28 mouse cellular contexts compared by ENCODE assay signal in the genomic region with DNA sequence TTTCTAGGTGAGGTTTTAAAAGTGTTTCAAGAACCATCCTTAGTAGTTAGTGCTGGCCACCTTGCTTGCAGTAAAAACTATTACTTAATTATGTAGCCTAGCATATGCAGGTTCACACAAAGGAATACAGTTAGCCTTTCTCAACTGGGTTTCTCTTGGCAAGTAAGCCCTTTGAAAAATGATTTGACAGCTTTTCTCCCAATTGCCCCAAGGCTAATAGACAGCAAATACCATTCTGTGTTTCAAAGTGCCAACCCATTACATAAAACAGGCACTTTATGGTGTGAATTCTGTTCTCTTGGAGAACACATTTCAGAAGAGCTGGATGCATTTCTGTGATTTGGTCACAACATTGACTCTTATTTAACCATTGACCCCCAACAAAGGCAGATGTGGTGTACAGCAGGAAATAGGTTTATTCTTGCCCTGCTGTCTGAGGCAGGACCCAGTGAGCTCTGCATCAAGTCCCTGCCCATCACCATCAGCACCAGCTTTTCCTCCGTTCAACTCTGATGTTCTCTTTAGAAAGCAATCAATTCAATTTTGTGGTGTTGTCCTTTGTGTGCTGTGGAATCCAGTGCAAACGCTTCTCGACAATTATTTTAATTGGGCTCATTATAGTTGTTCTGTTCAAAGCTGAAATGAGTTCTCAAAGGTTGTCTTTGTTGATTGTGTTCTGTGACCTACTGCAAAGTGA.
A peak's percentile ranks its signal among the peaks of the same experiment; 100 is the strongest.
DNase-seq lines count a peak whose midpoint lies in the region; ATAC-seq and TF ChIP-seq lines count a peak whose summit lies in the region.
"Had no signal": no experiment of that assay in that cellular context is flagged by ENCODE, and none has a peak within 500 bp of the region (broad histone marks: within the 10 kb centered on the region; RNA-seq: fewer than 3 reads in every experiment).

No protein-coding gene starts in this region.

- peak overlapping the region; percentile 22; the same call in 1 of the 2 replicates for H3K27ac ChIP-seq in forebrain, embryonic 14.5 days (ENCODE audit: low read depth, low read length)
- no peak overlapping the region for H3K27ac ChIP-seq in forebrain, embryonic 10.5 days
- H3K27ac ChIP-seq in hindbrain, embryonic 16.5 days (ENCODE audit: low read depth, low read length), result peak overlapping the region; percentile 48; the same call in 1 of the 2 replicates
- no peak overlapping the region for H3K27ac ChIP-seq in hindbrain, postnatal 0 days
- H3K27ac ChIP-seq: embryonic facial prominence, embryonic 13.5 days; gastrocnemius, adult 2 months; heart, embryonic 13.5 days; limb, embryonic 10.5 days; limb, embryonic 15.5 days; liver, embryonic 14.5 days; midbrain, embryonic 12.5 days; neural tube, embryonic 13.5 days had no signal

- no peak overlapping the region for H3K9ac ChIP-seq in forebrain, embryonic 14.5 days (ENCODE audit: low read length)
- H3K9ac ChIP-seq in hindbrain, embryonic 16.5 days (ENCODE audit: low read depth, low read length), result no peak overlapping the region
- no peak overlapping the region for H3K9ac ChIP-seq in hindbrain, postnatal 0 days (replicated peaks; ENCODE audit: low read length)
- H3K9ac ChIP-seq: embryonic facial prominence, embryonic 13.5 days; heart, embryonic 13.5 days; limb, embryonic 15.5 days; liver, embryonic 14.5 days; lung, embryonic 14.5 days; midbrain, embryonic 12.5 days; neural tube, embryonic 13.5 days had no signal

- no peaks in the 10 kb centered on the region for H3K36me3 ChIP-seq in forebrain, embryonic 14.5 days (ENCODE audit: control insufficient read depth, insufficient read depth, low read length)
- H3K36me3 ChIP-seq in forebrain, embryonic 10.5 days (replicated peaks), result no peaks in the 10 kb centered on the region
- H3K36me3 ChIP-seq in hindbrain, embryonic 16.5 days (ENCODE audit: control insufficient read depth, insufficient read depth, low read length), result no peaks in the 10 kb centered on the region
- no peaks in the 10 kb centered on the region for H3K36me3 ChIP-seq in hindbrain, postnatal 0 days (ENCODE audit: insufficient read depth, low read length)
- H3K36me3 ChIP-seq: embryonic facial prominence, embryonic 13.5 days; G1E; heart, embryonic 13.5 days; limb, embryonic 10.5 days; limb, embryonic 15.5 days; midbrain, embryonic 12.5 days; neural tube, embryonic 13.5 days had no signal

- H3K4me3 ChIP-seq in forebrain, embryonic 14.5 days (ENCODE audit: low read depth, low read length), result no peak overlapping the region
- H3K4me3 ChIP-seq in forebrain, embryonic 10.5 days, result no peak overlapping the region
- no peak overlapping the region for H3K4me3 ChIP-seq in hindbrain, embryonic 16.5 days (ENCODE audit: low read length)
- H3K4me3 ChIP-seq in hindbrain, postnatal 0 days (ENCODE audit: low read length), result no peak overlapping the region
- H3K4me3 ChIP-seq: embryonic facial prominence, embryonic 13.5 days; gastrocnemius, adult 2 months; heart, embryonic 13.5 days; limb, embryonic 10.5 days; limb, embryonic 15.5 days; midbrain, embryonic 12.5 days; neural tube, embryonic 13.5 days had no signal

- peak; percentile 59 for DNase-seq in forebrain, embryonic 14.5 days (ENCODE audit: low spot score)
- DNase-seq in forebrain, embryonic 10.5 days (ENCODE audit: extremely low spot score, low spot score), result no peak
- no peak for DNase-seq in hindbrain, postnatal 0 days (ENCODE audit: low spot score)
- DNase-seq in brain, adult 2 months (ENCODE audit: low read depth, low spot score), result peak; percentile 25
- DNase-seq in gonadal fat pad, adult 2 months (ENCODE audit: low read depth), result peak; percentile 6
- no peak for DNase-seq in heart, adult 11 months
- no peak for DNase-seq in adrenal gland, postnatal 36 days
- DNase-seq: adrenal gland, postnatal 10 days; cerebellum, adult 18-20 months; cerebellum, postnatal 10 days; gastrocnemius, adult 2 months; gastrocnemius, postnatal 36 days; heart, postnatal 10 days; kidney, adult 11 months; kidney, postnatal 14 days; lung, embryonic 14.5 days; right cerebral cortex, postnatal 14 days had no signal

- no peaks in the 10 kb centered on the region for H3K9me3 ChIP-seq in forebrain, embryonic 14.5 days (replicated peaks; ENCODE audit: control insufficient read depth, low read length)
- no peaks in the 10 kb centered on the region for H3K9me3 ChIP-seq in forebrain, embryonic 10.5 days
- H3K9me3 ChIP-seq in hindbrain, embryonic 16.5 days (ENCODE audit: control insufficient read depth, low read length), result no peaks in the 10 kb centered on the region
- H3K9me3 ChIP-seq in hindbrain, postnatal 0 days (ENCODE audit: low read length), result no peaks in the 10 kb centered on the region
- H3K9me3 ChIP-seq: embryonic facial prominence, embryonic 13.5 days; G1E; heart, embryonic 13.5 days; limb, embryonic 10.5 days; limb, embryonic 15.5 days; midbrain, embryonic 12.5 days; neural tube, embryonic 13.5 days had no signal

- peaks cover 6% of the 10 kb centered on the region; the same call in 1 of the 2 replicates for H3K4me1 ChIP-seq in forebrain, embryonic 14.5 days (ENCODE audit: control insufficient read depth, insufficient read depth, low read length)
- H3K4me1 ChIP-seq in forebrain, embryonic 10.5 days, result peaks cover 5% of the 10 kb centered on the region; the same call in 1 of the 2 replicates
- no peaks in the 10 kb centered on the region for H3K4me1 ChIP-seq in hindbrain, embryonic 16.5 days (ENCODE audit: control insufficient read depth, insufficient read depth, low read depth, low read length)
- H3K4me1 ChIP-seq in hindbrain, postnatal 0 days (ENCODE audit: insufficient read depth, low read length), result 0 out of 2 replicates have a peak, but pooled peaks cover under 1% of the 10 kb centered on the region
- H3K4me1 ChIP-seq: embryonic facial prominence, embryonic 13.5 days; heart, embryonic 13.5 days; limb, embryonic 10.5 days; limb, embryonic 15.5 days; midbrain, embryonic 12.5 days; neural tube, embryonic 13.5 days had no signal

- no peaks in the 10 kb centered on the region for H3K27me3 ChIP-seq in forebrain, embryonic 14.5 days (replicated peaks; ENCODE audit: control insufficient read depth, insufficient read depth, low read length)
- H3K27me3 ChIP-seq in forebrain, embryonic 10.5 days (ENCODE audit: poor library complexity, severe bottlenecking), result no peaks in the 10 kb centered on the region
- H3K27me3 ChIP-seq in hindbrain, embryonic 16.5 days (replicated peaks; ENCODE audit: control insufficient read depth, insufficient read depth, low read length), result no peaks in the 10 kb centered on the region
- H3K27me3 ChIP-seq in hindbrain, postnatal 0 days (ENCODE audit: insufficient read depth, low read length), result no peaks in the 10 kb centered on the region
- H3K27me3 ChIP-seq: embryonic facial prominence, embryonic 13.5 days; heart, embryonic 13.5 days; limb, embryonic 15.5 days; midbrain, embryonic 12.5 days; neural tube, embryonic 13.5 days; Patski had no signal

- no peak overlapping the region for H3K4me2 ChIP-seq in forebrain, embryonic 14.5 days (ENCODE audit: low read length)
- H3K4me2 ChIP-seq in hindbrain, embryonic 16.5 days (ENCODE audit: low read length), result no peak overlapping the region
- H3K4me2 ChIP-seq in hindbrain, postnatal 0 days (ENCODE audit: low read depth, low read length), result no peak overlapping the region
- H3K4me2 ChIP-seq: embryonic facial prominence, embryonic 13.5 days; heart, embryonic 13.5 days; limb, embryonic 15.5 days; lung, embryonic 14.5 days; midbrain, embryonic 12.5 days; neural tube, embryonic 13.5 days had no signal

- TF ChIP-seq CTCF in hindbrain, postnatal 0 days (IDR thresholded peaks at IDR 0.05; ENCODE audit: low read depth), result no peak

- 10% methylated on average over 3 of the region's 3 CpGs for WGBS in forebrain, embryonic 14.5 days
- WGBS in forebrain, embryonic 10.5 days, result 66% methylated on average over 3 of the region's 3 CpGs
- 50% methylated on average over 3 of the region's 3 CpGs for WGBS in hindbrain, embryonic 16.5 days
- WGBS in hindbrain, postnatal 0 days, result 46% methylated on average over 3 of the region's 3 CpGs

- peak; percentile 64 for ATAC-seq in forebrain, embryonic 14.5 days
- ATAC-seq in hindbrain, embryonic 16.5 days, result no peak; the same call in 1 of the 2 replicates
- no peak for ATAC-seq in hindbrain, postnatal 0 days
- ATAC-seq: inflammation-experienced regulatory T-cells, adult 6 months; Patski had no signal

Comparison
In these comparisons a context has a peak if more than half of its experiments do, and no peak if none do; other contexts are left out.
1. DNase-seq: peak in forebrain, embryonic 14.5 days (single experiment), brain, adult 2 months (single experiment) and gonadal fat pad, adult 2 months (single experiment); none in forebrain, embryonic 10.5 days (single experiment), hindbrain, postnatal 0 days (single experiment), heart, adult 11 months (single experiment) and adrenal gland, postnatal 36 days (0 of 2).
2. H3K27ac ChIP-seq: peak in forebrain, embryonic 14.5 days (single experiment) and hindbrain, embryonic 16.5 days (single experiment); none in forebrain, embryonic 10.5 days (single experiment) and hindbrain, postnatal 0 days (single experiment).